In the genomic region with DNA sequence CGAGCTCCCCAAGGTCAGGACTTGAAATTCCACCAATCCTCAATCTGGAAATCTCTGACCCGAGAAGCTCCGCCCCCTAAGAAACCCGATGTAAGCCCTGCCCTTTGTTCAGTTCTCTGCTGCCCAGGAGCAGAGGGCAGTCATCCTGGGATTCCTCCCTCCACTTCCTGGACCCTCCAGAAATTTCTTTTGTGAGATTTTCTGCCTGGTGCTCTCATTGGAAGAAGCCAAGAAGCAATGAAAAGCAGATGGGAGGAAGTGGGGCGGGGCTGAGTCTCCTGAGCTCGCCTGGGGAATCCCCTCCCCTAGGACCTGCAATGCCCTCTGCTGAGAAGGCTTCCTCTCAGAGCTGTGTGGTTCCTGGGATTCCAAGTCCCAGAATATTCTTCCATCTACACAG, we compare ENCODE assay signal across 9 mouse cellular contexts. TPM values are rescaled to one million over a fixed set of nuclear protein-coding genes. Genes with fewer than 3 reads are reported as not detected.
DNase-seq lines count a peak whose midpoint lies in the region; ATAC-seq lines count a peak whose summit lies in the region.
"Had no signal": no experiment of that assay in that cellular context is flagged by ENCODE, and none has a peak within 500 bp of the region (broad histone marks: within the 10 kb centered on the region; RNA-seq: fewer than 3 reads in every experiment).

No protein-coding gene starts in this region.

- peaks cover 43% of the 10 kb centered on the region for H3K4me1 ChIP-seq in forebrain, embryonic 10.5 days
- H3K4me1 ChIP-seq in forebrain, embryonic 14.5 days (ENCODE audit: control insufficient read depth, insufficient read depth, low read length) = peaks cover 2% of the 10 kb centered on the region; the same call in 1 of the 2 replicates
- peaks cover 18% of the 10 kb centered on the region for H3K4me1 ChIP-seq in limb, embryonic 10.5 days

- no peaks in the 10 kb centered on the region for H3K9me3 ChIP-seq in forebrain, embryonic 10.5 days
- no peaks in the 10 kb centered on the region for H3K9me3 ChIP-seq in forebrain, embryonic 14.5 days (replicated peaks; ENCODE audit: control insufficient read depth, low read length)
- no peaks in the 10 kb centered on the region for H3K9me3 ChIP-seq in limb, embryonic 10.5 days (replicated peaks)

- peak overlapping the region; percentile 29; the same call in 1 of the 2 replicates for H3K4me3 ChIP-seq in forebrain, embryonic 10.5 days
- H3K4me3 ChIP-seq in forebrain, embryonic 14.5 days (ENCODE audit: low read depth, low read length) = no peak overlapping the region
- H3K4me3 ChIP-seq in limb, embryonic 10.5 days = peak overlapping the region; percentile 26

- ATAC-seq in forebrain, embryonic 14.5 days = no peak
- ATAC-seq: Patski had no signal

- WGBS in forebrain, embryonic 10.5 days = 26% methylated on average over 6 of the region's 6 CpGs
- 23% methylated on average over 6 of the region's 6 CpGs for WGBS in forebrain, embryonic 14.5 days
- WGBS in limb, embryonic 10.5 days = 19% methylated on average over 6 of the region's 6 CpGs

- DNase-seq in forebrain, embryonic 10.5 days (ENCODE audit: extremely low spot score, low spot score) = peak; percentile 50
- DNase-seq in forebrain, embryonic 14.5 days (ENCODE audit: low spot score) = no peak
- DNase-seq in Muller cell, postnatal 12 days (ENCODE audit: inconsistent ontology term) = peak; percentile 74
- peak; percentile 61 for DNase-seq in forelimb bud, embryonic 11.5 days (ENCODE audit: low read depth, low spot score)
- DNase-seq in limb, embryonic 10.5 days (ENCODE audit: low spot score) = peak; percentile 75
- DNase-seq in neural tube, embryonic 10.5 days (ENCODE audit: extremely low spot score, low spot score) = peak; percentile 39
- DNase-seq in right cerebral cortex, postnatal 14 days = no peak
- DNase-seq in urinary bladder, adult 2 months (ENCODE audit: low spot score) = no peak

- no peaks in the 10 kb centered on the region for H3K36me3 ChIP-seq in forebrain, embryonic 10.5 days (replicated peaks)
- no peaks in the 10 kb centered on the region for H3K36me3 ChIP-seq in forebrain, embryonic 14.5 days (ENCODE audit: control insufficient read depth, insufficient read depth, low read length)
- no peaks in the 10 kb centered on the region for H3K36me3 ChIP-seq in limb, embryonic 10.5 days

- H3K9ac ChIP-seq in forebrain, embryonic 14.5 days (ENCODE audit: low read length) = no peak overlapping the region

- no peak overlapping the region; the same call in 1 of the 2 replicates for H3K4me2 ChIP-seq in forebrain, embryonic 14.5 days (ENCODE audit: low read length)

- H3K27ac ChIP-seq in forebrain, embryonic 10.5 days = peak overlapping the region; percentile 65
- H3K27ac ChIP-seq in forebrain, embryonic 14.5 days (ENCODE audit: low read depth, low read length) = no peak overlapping the region
- peak overlapping the region; percentile 73 for H3K27ac ChIP-seq in limb, embryonic 10.5 days

- peaks cover 30% of the 10 kb centered on the region for H3K27me3 ChIP-seq in forebrain, embryonic 10.5 days (ENCODE audit: poor library complexity, severe bottlenecking)
- no peaks in the 10 kb centered on the region for H3K27me3 ChIP-seq in forebrain, embryonic 14.5 days (replicated peaks; ENCODE audit: control insufficient read depth, insufficient read depth, low read length)
- H3K27me3 ChIP-seq in limb, embryonic 10.5 days (ENCODE audit: low read depth, poor library complexity, severe bottlenecking) = peaks cover 21% of the 10 kb centered on the region

RNA-seq across cellular contexts. Expression of a gene that starts 2.9 kb away (rescaled TPM):
- polyA plus RNA-seq in forebrain, embryonic 10.5 days (2016; fragmentation: Nextera tagmentation; extraction: Ambion mirVana) = 4.9 and 5.3 TPM in 2 replicates
- polyA plus RNA-seq in forebrain, embryonic 14.5 days (2014; fragmentation: Nextera tagmentation; extraction: Ambion mirVana) = 3.4 and 3.5 TPM in 2 replicates
- 0.35 and 0.68 TPM in 2 replicates for polyA plus RNA-seq in limb, embryonic 10.5 days (2016; fragmentation: Nextera tagmentation; extraction: Ambion mirVana)
- 1.2 and 1.4 TPM in 2 replicates for polyA plus RNA-seq in urinary bladder, adult 2 months (2012; rRNA removed)
- polyA plus RNA-seq: Patski had no signal

RNA-seq across cellular contexts. Expression of a gene that starts 13.0 kb away (rescaled TPM):
- 4.0 and 4.4 TPM in 2 replicates for polyA plus RNA-seq in forebrain, embryonic 10.5 days (2016; fragmentation: Nextera tagmentation; extraction: Ambion mirVana)
- 34.6 and 49.5 TPM in 2 replicates for polyA plus RNA-seq in forebrain, embryonic 14.5 days (2014; fragmentation: Nextera tagmentation; extraction: Ambion mirVana)
- 0.69 and 1.5 TPM in 2 replicates for polyA plus RNA-seq in limb, embryonic 10.5 days (2016; fragmentation: Nextera tagmentation; extraction: Ambion mirVana)
- 20.8 and 23.4 TPM in 2 replicates for polyA plus RNA-seq in urinary bladder, adult 2 months (2012; rRNA removed)

RNA-seq across cellular contexts. Expression of a gene that starts 26.0 kb away (rescaled TPM):
- 7.4 and 8.9 TPM in 2 replicates for polyA plus RNA-seq in forebrain, embryonic 10.5 days (2016; fragmentation: Nextera tagmentation; extraction: Ambion mirVana)
- 4.7 and 5.3 TPM in 2 replicates for polyA plus RNA-seq in forebrain, embryonic 14.5 days (2014; fragmentation: Nextera tagmentation; extraction: Ambion mirVana)
- polyA plus RNA-seq in limb, embryonic 10.5 days (2016; fragmentation: Nextera tagmentation; extraction: Ambion mirVana) = 4.7 and 6.9 TPM in 2 replicates
- polyA plus RNA-seq in urinary bladder, adult 2 months (2012; rRNA removed) = 22.3 and 24.4 TPM in 2 replicates

RNA-seq across cellular contexts. Expression of a gene that starts 26.1 kb away (rescaled TPM):
- polyA plus RNA-seq in forebrain, embryonic 10.5 days (2016; fragmentation: Nextera tagmentation; extraction: Ambion mirVana) = 12.5 and 14.2 TPM in 2 replicates
- polyA plus RNA-seq in forebrain, embryonic 14.5 days (2014; fragmentation: Nextera tagmentation; extraction: Ambion mirVana) = 12.2 and 16.6 TPM in 2 replicates
- 12.9 and 14.8 TPM in 2 replicates for polyA plus RNA-seq in limb, embryonic 10.5 days (2016; fragmentation: Nextera tagmentation; extraction: Ambion mirVana)
- 11.3 and 32.9 TPM in 2 replicates for polyA plus RNA-seq in urinary bladder, adult 2 months (2012; rRNA removed)

RNA-seq across cellular contexts. Expression of a gene that starts 26.6 kb away (rescaled TPM):
- polyA plus RNA-seq in forebrain, embryonic 10.5 days (2016; fragmentation: Nextera tagmentation; extraction: Ambion mirVana) = not detected in 2 replicates
- polyA plus RNA-seq in forebrain, embryonic 14.5 days (2014; fragmentation: Nextera tagmentation; extraction: Ambion mirVana) = not detected in 2 replicates
- polyA plus RNA-seq in limb, embryonic 10.5 days (2016; fragmentation: Nextera tagmentation; extraction: Ambion mirVana) = not detected in 2 replicates
- polyA plus RNA-seq in urinary bladder, adult 2 months (2012; rRNA removed) = not detected in 2 replicates

Comparison
In these comparisons a context has a peak if more than half of its experiments do, and no peak if none do; other contexts are left out.
1. DNase-seq: peak in forebrain, embryonic 10.5 days (single experiment), Muller cell, postnatal 12 days (single experiment), forelimb bud, embryonic 11.5 days (single experiment), limb, embryonic 10.5 days (single experiment) and neural tube, embryonic 10.5 days (single experiment); none in forebrain, embryonic 14.5 days (single experiment), right cerebral cortex, postnatal 14 days (single experiment) and urinary bladder, adult 2 months (single experiment).